Mouse (Mus musculus) lung, adult 2 months (tissue): Measurements from ENCODE around the gene Cd248.

ENCODE experiments used
- CTCF ChIP-seq: fragments of 200-500 bp; IDR thresholded peaks from 2 replicates; pipeline ENCODE4 v1.5.1; 2011; ENCODE audit warnings: mild to moderate bottlenecking, low read length, control low read depth; ENCODE audit not compliant: insufficient read depth
- POLR2A ChIP-seq: fragments of 200-500 bp; IDR thresholded peaks from 2 replicates; pipeline ENCODE4 v1.6.1; 2011; ENCODE audit warnings: low read depth, mild to moderate bottlenecking, control low read depth, low read length, borderline replicate concordance; ENCODE audit errors: extremely low read depth

DNA sequence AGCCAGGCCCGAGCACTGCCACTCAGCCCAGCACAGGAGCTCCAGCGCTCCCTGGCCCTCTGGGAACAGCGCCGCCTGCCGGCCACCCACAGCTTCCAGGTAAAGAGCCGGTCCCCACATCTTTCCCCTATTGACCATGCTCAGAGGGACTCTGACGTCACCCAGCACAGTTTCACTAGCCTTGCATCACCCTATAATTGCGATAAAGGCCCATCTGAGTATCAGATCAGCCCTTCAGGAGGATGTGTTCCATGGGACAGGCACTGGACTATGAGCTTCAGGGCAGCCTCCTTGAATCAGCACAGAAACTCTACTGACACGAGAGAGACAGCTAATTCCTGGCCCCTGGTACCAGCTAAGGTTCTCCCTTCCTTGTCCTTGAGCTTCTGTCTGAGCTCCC, 14.0 kb upstream of the Cd248 start:
- TF ChIP-seq CTCF (peak; percentile 54), POLR2A (no peak)
